Mouse (Mus musculus) urinary bladder, adult 18-20 months (tissue): Measurements from ENCODE around the gene Olfr624.
"Not testable (repeated sequence)": the region's sequence is repeated elsewhere in the genome, so short reads cannot be mapped to it uniquely, and the experiment has no call there.

Experiments
- DNase-seq, 2 experiments: peaks; one replicate each; pipeline ENCODE4 v3.0.0; 2022; ENCODE audit warnings: low spot score in 2 of 2, mixed read lengths in 2 of 2

Gene Olfr624

DNA sequence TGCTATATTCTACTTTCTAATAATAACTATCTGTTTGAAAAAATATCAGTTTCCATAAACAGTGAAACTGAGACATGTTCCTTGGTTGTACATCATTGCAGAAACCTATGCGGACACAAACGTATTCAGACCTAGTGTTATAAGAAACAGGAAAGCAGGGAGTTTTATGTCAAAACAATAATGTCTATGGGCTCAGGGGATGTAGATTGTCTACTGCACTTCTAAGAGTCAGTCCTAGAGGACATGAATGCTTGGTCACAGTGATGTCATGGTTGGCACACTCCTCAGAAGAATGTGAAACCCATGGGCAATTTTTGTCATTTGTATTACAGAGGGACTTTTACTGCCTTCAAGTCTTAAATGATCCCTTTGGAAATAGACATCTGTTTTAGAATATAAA is at the start of gene Olfr624:
Olfr624 (minus strand) TSS at position 101 of the 400 bp plus-strand sequence.
- DNase-seq = no peak

DNA sequence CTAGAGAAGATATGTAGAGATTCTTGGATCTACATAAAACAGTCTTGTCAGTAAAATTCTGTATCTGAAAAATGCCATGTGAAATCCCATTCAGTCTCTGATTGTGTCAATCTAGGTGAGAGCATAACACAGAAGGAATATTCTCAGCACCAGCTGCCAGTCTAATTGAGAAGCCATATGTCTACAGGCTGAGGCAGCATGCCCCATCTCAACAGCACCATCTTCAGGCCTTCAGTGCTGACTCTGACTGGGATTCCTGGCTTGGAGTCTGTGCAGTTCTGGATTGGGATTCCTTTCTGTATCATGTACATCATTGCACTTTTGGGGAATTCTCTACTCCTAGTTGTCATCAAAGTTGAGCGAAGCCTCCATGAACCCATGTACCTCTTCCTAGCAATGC is 45.4 kb upstream of the Olfr624 start:
- DNase-seq = not testable (repeated sequence)

DNA sequence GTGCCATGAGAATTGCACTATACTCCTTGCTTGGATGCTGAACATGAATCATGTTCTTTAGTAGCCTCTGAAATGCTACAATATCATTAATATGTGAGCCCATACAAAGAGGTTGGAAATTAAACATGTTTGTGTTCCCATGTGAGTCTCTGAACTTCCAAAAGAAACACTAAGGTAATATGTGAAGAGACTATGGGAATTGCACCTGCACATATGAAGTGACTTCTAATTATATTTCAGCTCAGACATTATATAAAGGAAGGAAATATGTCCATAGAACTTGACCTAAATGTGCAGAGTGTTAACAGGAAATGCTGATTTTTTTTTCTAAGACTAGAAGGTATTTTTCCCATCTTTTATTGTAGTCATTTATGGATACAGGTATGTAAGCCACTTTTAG is 43.4 kb upstream of the Olfr624 start, which contains the start of gene Olfr243:
Olfr243 (plus strand) TSS at position 301 of the 400 bp plus-strand sequence.
- DNase-seq = no peak

DNA sequence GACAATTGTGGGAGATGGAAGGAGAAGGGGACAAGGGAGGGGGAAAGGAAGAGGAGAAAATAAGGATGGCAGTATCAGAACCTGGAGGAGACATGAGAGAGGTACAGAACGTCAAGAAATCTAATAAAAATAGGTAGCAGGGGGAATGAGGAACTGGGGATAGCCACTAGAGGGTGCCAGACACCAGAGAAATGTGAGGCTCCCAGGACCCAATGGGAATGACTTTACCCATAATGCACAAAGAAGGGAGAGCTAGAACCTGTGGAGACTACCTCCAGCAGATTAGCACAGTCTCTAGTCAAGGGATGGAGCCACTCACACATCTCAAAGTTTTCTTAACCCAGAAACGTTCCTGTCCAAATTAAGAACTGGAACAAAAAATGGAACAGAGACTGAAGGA is 41.0 kb upstream of the Olfr624 start:
- peak in 1 of 2 experiments; percentile 2 for DNase-seq

DNA sequence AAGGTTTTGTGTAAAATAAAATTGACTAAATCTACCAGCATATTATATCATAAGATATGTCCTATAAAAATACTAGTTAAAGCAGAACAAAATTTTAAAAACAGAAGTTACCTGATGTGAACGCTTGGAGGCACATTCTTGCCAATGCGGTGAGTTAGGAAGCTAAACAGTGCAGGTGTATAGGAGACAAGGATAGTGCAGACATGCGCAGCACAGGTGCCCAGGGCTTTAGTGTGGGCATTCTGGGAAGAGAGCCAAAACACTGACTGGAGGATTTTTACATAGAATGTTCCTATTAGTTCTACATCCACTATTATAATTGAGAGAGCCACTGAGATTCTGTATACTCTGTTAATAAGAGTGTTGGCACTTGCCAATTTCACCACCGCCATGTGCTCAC is 28.5 kb upstream of the Olfr624 start:
- DNase-seq = no peak

DNA sequence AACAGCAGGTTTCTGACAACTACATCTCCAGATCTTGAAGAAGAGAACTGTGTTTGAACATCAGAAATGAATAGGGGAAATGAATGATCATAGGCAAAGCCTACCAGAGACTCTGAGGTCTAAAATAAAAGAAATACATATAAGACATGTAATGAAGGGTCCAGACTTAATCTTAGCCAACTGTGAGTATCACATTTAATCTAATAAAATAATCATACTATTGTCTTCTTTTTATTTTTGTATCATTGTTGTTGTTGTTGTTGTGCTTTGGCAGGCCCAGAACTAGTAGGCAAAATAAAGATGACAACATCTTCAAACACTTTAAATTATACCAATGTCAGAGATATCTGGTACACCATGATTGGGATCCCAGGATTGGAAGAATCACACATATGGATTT is 11.4 kb upstream of the Olfr624 start, which contains the start of gene Olfr625-ps1:
Olfr625-ps1 (plus strand) TSS at position 301 of the 400 bp plus-strand sequence.
- DNase-seq = no peak

DNA sequence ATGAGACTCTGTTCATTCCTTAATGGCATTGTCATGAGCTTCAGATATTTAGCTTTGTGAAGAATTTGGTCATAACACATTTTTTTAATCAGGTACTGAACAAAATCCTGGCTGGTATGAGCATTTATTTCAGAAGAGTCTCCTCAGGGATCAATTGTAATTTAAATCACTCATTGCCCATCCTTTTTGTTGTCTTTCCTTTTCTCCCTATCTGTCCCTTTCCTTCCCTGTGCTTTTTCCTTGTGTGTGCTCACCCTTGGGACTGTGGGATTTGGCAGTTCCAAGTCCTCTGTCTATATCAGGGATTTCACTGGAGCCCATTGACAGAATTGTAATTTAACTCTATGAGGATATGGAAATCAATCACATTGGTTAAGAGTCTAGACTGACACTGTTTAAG is 7.4 kb downstream of the Olfr624 start, which contains the start of gene Olfr623:
Olfr623 (minus strand) TSS at position 101 of the 400 bp plus-strand sequence.
- DNase-seq = no peak

DNA sequence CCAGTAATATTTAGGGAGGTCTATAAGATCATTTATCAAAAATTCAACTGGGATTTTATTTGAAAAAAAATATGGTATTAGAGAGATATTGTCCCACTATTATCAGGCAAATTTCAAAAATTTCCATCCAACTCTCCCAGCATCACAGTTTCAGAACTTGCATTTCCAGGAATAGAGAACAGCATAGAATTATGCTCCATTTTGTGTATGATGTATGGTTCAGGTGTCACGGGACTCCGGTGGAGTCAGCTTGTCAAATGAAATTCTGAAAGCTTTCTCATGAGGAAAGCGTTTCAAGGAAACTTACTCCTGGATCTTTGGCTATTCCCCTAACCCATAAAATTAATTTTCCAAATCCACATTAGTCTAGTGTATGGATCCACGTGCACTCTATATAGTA is 26.9 kb downstream of the Olfr624 start:
- no peak for DNase-seq

DNA sequence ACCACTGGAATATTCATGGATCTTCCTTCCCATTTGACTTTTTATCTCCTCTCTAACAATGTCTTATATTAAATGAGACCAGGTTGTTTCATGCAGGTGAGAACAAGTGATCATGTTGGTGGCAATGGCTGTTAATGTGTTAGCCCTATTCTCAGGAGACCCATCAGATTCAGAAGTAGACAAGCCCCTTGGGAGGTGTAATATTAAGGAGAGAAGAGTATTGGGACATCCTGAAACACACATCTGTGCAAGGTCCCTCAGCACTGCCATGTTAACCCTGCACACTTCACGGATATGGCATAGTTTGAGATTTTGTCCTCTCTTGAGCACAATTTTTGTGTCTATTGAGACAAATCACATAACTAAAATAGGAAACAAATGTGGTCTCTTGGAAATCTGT is 28.4 kb downstream of the Olfr624 start, which contains the start of gene Olfr622:
Olfr622 (minus strand) TSS at position 101 of the 400 bp plus-strand sequence.
- no peak for DNase-seq

DNA sequence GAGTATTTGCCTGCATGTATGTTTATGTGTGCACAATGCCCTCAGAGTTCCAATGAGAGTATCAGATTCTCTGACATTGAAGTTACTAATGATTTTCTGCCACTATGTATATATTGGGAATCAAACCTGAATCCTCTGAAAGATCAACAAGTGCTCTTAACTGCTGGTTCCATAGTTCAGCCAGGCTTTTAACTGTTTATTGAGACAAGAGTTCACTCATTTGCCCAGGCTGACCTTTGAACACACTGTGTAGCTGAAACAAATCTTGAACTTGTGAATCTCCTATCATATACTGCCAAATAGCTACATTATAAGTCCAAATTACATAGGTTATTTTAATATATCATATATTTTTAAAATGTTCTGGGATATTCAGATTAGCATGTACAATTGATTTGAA is 34.2 kb downstream of the Olfr624 start:
- DNase-seq = no peak
